Mouse (Mus musculus) embryonic facial prominence, embryonic 15.5 days (tissue): ENCODE measurements around the gene Rpsa. TPM values are rescaled to one million over a fixed set of nuclear protein-coding genes. Genes with fewer than 3 reads are reported as not detected.

Experiments used
- ATAC-seq: fragments of 200-750 bp; cut with Nextera tagmentation; 2 replicates; pipeline ENCODE4 v1.8.0; 2017; ENCODE audit warnings: low read depth, moderate TSS enrichment; ENCODE audit not compliant: insufficient number of reproducible peaks, low FRiP score, low TSS enrichment
- H3K27ac ChIP-seq: fragments of 300-500 bp; sonication (generic); replicated peaks from 2 replicates; pipeline ENCODE4 v1.5.1; 2015; ENCODE audit warnings: mild to moderate bottlenecking, inconsistent platforms
- H3K27me3 ChIP-seq: fragments of 300-500 bp; sonication (generic); 2 replicates; pipeline ENCODE4 v1.6.1; 2015; ENCODE audit warnings: inconsistent platforms
- H3K36me3 ChIP-seq: fragments of 300-500 bp; sonication (generic); 2 replicates; pipeline ENCODE4 v1.6.1; 2015; ENCODE audit warnings: mild to moderate bottlenecking, inconsistent platforms
- H3K4me1 ChIP-seq: fragments of 300-500 bp; sonication (generic); 2 replicates; pipeline ENCODE4 v1.6.1; 2015; ENCODE audit warnings: inconsistent platforms
- H3K4me2 ChIP-seq: fragments of 300-500 bp; sonication (generic); replicated peaks from 2 replicates; pipeline ENCODE4 v1.6.1; 2015; ENCODE audit warnings: mild to moderate bottlenecking, inconsistent platforms
- H3K4me3 ChIP-seq: fragments of 300-500 bp; sonication (generic); replicated peaks from 2 replicates; pipeline ENCODE4 v1.5.1; 2015; ENCODE audit warnings: mild to moderate bottlenecking, inconsistent platforms
- H3K9ac ChIP-seq: fragments of 300-500 bp; sonication (generic); 2 replicates; pipeline ENCODE4 v1.6.1; 2015; ENCODE audit warnings: inconsistent platforms
- H3K9me3 ChIP-seq: fragments of 300-500 bp; sonication (generic); replicated peaks from 2 replicates; pipeline ENCODE4 v1.6.1; 2016; ENCODE audit warnings: inconsistent platforms
- whole genome bisulfite sequencing: fragments of 180-500 bp; shearing (Covaris S2); methylation state at CpG from one replicate; pipeline ENCODE4 v1.1.7; 2015; 5-methylcytosine and 5-hydroxymethylcytosine counted together
- polyA plus RNA-seq: library from polyadenylated mRNA; unstranded; fragments of >200 nt; fragmentation: Nextera tagmentation; extraction: Ambion mirVana; gene quantifications from 2 replicates; pipeline ENCODE4 v1.2.1, GENCODE M21; 2015

Rpsa gene
- 1,545 and 1,556 TPM in 2 replicates for polyA plus RNA-seq

- peak within 1 kb of the TSS; percentile 69 for H3K4me2 ChIP-seq
- no peaks in the 10 kb centered on the region for H3K27me3 ChIP-seq
- H3K4me1 ChIP-seq = peaks cover 14% of the 10 kb centered on the region
- peak within 1 kb of the TSS; percentile 92 for H3K27ac ChIP-seq
- H3K9me3 ChIP-seq = no peaks in the 10 kb centered on the region
- peaks cover 53% of the 10 kb centered on the region for H3K36me3 ChIP-seq
- peak within 1 kb of the TSS; percentile 100 for H3K9ac ChIP-seq
- peak; percentile 98 for ATAC-seq
- H3K4me3 ChIP-seq = peak within 1 kb of the TSS; percentile 100
- under 1% methylated on average over 71 of the region's 72 CpGs for WGBS
Measured at GRCm38 (mm10) chr9:120127538-120128251, at the start of gene Rpsa. Gene Rpsa, plus strand, starts transcription at chr9:120127689.

DNA sequence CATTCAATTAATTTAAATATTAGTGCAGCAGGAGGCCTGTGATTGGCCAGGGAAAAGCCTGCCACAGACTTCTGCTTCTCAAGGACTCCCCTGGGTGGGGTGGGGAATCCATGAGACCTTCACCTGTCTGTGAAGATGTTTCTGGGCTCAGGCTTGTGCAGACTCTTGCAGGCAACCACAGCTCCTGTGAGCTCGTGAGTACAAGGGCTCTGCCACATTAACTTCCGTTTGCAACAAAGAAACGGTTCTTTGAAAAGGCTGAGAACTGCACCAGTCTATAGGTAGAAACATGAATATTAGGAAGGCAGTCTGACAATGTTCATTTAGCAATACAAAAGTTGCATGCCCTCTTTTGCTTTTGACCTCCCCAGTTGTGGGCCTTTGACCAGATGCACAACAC lies 49.2 kb upstream of the Rpsa start:
- no peak for ATAC-seq
- Histone ChIP-seq H3K9ac (no peak overlapping the region), H3K4me2 (no peak overlapping the region), H3K36me3 (no peaks in the 10 kb centered on the region), H3K27ac (no peak overlapping the region), H3K4me3 (no peak overlapping the region), H3K4me1 (no peaks in the 10 kb centered on the region), H3K27me3 (no peaks in the 10 kb centered on the region), H3K9me3 (no peaks in the 10 kb centered on the region)
- WGBS = 88% methylated on average over 3 of the region's 3 CpGs

DNA sequence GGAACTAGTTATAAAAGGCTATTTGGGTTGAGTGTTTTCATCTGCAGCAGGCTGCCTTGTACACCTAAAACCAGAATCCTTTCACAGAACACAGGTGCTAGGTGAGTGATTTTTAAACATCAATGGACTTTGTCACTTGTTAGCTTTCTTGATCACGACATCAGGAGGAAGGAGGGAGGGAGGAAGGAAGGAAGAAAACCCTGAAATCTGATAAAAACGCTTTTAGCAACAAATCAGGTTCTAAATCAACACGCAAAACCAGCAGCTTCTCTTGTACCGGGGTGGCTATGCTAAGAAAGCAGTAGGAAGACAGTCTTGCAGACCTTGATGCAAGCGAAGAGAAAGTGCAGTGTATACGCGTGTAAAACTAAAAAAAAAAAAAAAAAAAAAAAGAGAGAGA lies 47.6 kb upstream of the Rpsa start:
- H3K4me3 ChIP-seq = no peak overlapping the region
- no peaks in the 10 kb centered on the region for H3K36me3 ChIP-seq
- no peaks in the 10 kb centered on the region for H3K9me3 ChIP-seq
- no peaks in the 10 kb centered on the region for H3K27me3 ChIP-seq
- no peak for ATAC-seq
- H3K4me1 ChIP-seq = no peaks in the 10 kb centered on the region
- H3K9ac ChIP-seq = no peak overlapping the region
- H3K4me2 ChIP-seq = no peak overlapping the region
- 72% methylated on average over 7 of the region's 7 CpGs for WGBS
- no peak overlapping the region for H3K27ac ChIP-seq

- Histone ChIP-seq H3K4me2 (no peak overlapping the region), H3K27ac (no peak overlapping the region), H3K9ac (no peak overlapping the region), H3K36me3 (no peaks in the 10 kb centered on the region), H3K4me1 (no peaks in the 10 kb centered on the region), H3K9me3 (no peaks in the 10 kb centered on the region), H3K27me3 (no peaks in the 10 kb centered on the region), H3K4me3 (no peak overlapping the region)
- ATAC-seq = no peak
- 83% methylated on average over 8 of the region's 8 CpGs for WGBS
Measured at GRCm38 (mm10) chr9:120080546-120081108, 46.9 kb upstream of the Rpsa start.

DNA sequence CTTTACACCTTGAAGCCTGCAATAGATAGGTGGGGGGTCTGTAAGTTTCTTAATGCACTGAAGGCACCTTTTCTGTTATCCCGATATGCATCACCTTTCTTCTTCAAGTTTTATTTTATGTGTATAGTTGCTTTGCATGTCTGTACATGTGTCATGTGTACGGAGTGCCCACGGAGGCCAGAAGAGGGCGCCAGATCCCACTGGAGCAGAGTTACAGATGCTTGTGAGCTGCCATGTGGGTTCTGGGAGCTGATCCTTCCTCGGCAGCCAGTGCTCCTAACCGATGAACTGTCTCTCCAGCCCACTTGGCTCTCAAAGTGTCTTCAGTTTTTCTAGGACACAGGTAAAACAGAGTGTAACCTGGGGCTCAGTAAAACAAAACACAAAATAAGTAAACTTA lies 46.2 kb upstream of the Rpsa start:
- no peak overlapping the region for H3K4me2 ChIP-seq
- 74% methylated on average over 6 of the region's 6 CpGs for WGBS
- H3K27ac ChIP-seq = no peak overlapping the region
- no peaks in the 10 kb centered on the region for H3K27me3 ChIP-seq
- no peak for ATAC-seq
- no peaks in the 10 kb centered on the region for H3K4me1 ChIP-seq
- H3K9me3 ChIP-seq = no peaks in the 10 kb centered on the region
- H3K4me3 ChIP-seq = no peak overlapping the region
- H3K9ac ChIP-seq = no peak overlapping the region
- H3K36me3 ChIP-seq = no peaks in the 10 kb centered on the region

- Histone ChIP-seq H3K27ac (no peak overlapping the region), H3K9ac (no peak overlapping the region), H3K27me3 (no peaks in the 10 kb centered on the region), H3K4me1 (no peaks in the 10 kb centered on the region), H3K9me3 (no peaks in the 10 kb centered on the region), H3K36me3 (no peaks in the 10 kb centered on the region), H3K4me3 (no peak overlapping the region), H3K4me2 (no peak overlapping the region)
- 75% methylated on average over 5 of the region's 5 CpGs for whole genome bisulfite sequencing
- no peak for ATAC-seq
Measured at GRCm38 (mm10) chr9:120081967-120082366, 45.5 kb upstream of the Rpsa start.

GRCm38 (mm10) chr9:120082691-120083090 lies 44.8 kb upstream of the Rpsa start:
- H3K27ac ChIP-seq = no peak overlapping the region
- ATAC-seq = no peak

GRCm38 (mm10) chr9:120083158-120083894 lies 44.2 kb upstream of the Rpsa start:
- WGBS = 82% methylated on average over 18 of the region's 18 CpGs
- Histone ChIP-seq H3K27me3 (no peaks in the 10 kb centered on the region), H3K4me1 (no peaks in the 10 kb centered on the region), H3K9me3 (no peaks in the 10 kb centered on the region), H3K27ac (no peak overlapping the region), H3K36me3 (no peaks in the 10 kb centered on the region), H3K9ac (no peak overlapping the region), H3K4me3 (no peak overlapping the region), H3K4me2 (no peak overlapping the region)
- no peak for ATAC-seq

More at GRCm38 (mm10) chr9:120082691-120083090, 44.8 kb upstream of the Rpsa start:
- Histone ChIP-seq H3K9me3 (no peaks in the 10 kb centered on the region), H3K4me2 (no peak overlapping the region), H3K4me1 (no peaks in the 10 kb centered on the region), H3K4me3 (no peak overlapping the region), H3K27me3 (no peaks in the 10 kb centered on the region), H3K9ac (no peak overlapping the region), H3K36me3 (no peaks in the 10 kb centered on the region)
- WGBS = 81% methylated on average over 4 of the region's 4 CpGs

GRCm38 (mm10) chr9:120084406-120084805 lies 43.1 kb upstream of the Rpsa start:
- Histone ChIP-seq H3K27ac (no peak overlapping the region), H3K36me3 (no peaks in the 10 kb centered on the region), H3K9ac (no peak overlapping the region), H3K4me1 (no peaks in the 10 kb centered on the region), H3K4me2 (no peak overlapping the region), H3K9me3 (no peaks in the 10 kb centered on the region), H3K27me3 (no peaks in the 10 kb centered on the region), H3K4me3 (no peak overlapping the region)
- 62% methylated on average over 9 of the region's 9 CpGs for WGBS
- no peak for ATAC-seq

DNA sequence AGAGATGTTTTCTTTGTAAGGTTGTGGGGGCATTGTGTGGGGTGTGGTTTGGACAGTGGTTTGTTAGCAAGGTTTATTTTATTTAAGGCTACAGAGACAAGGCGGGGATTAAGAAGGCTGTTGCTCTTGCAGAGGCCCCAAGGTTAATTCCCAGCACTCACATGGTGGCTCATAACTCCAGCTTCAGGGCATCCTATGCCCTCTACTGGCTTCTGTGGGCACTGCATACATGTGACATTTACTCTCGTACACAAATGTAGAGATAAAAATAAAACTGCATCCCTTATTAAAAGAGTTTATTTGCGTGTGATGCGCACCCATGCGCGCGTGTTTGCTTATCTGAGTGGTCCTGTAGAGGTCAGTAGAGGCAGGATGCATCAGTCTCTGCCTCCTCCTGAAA lies 38.4 kb upstream of the Rpsa start:
- no peak for ATAC-seq
- Histone ChIP-seq H3K27ac (no peak overlapping the region), H3K4me2 (no peak overlapping the region), H3K9ac (no peak overlapping the region), H3K9me3 (no peaks in the 10 kb centered on the region), H3K4me1 (no peaks in the 10 kb centered on the region), H3K4me3 (no peak overlapping the region), H3K27me3 (no peaks in the 10 kb centered on the region), H3K36me3 (no peaks in the 10 kb centered on the region)
- 83% methylated on average over 7 of the region's 7 CpGs for WGBS

DNA sequence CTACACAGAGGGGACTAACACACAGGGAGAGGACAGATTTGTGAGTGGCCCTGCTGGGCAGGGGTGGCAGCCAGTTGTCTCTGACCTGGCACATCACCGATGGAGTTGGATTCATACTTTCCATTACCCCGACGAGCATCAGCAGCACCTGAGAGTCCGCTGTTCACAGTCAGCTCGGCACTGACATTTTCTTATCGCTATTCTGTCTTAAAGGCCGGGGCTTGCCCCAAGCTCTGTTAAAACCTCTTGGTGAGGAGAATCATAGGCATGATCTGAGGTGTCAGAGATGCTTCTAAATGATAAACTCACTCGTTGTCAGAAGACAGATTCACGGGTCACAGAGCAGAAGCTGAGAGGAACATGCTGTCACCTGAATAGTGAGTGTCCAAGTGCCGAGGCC lies 36.4 kb upstream of the Rpsa start:
- no peak overlapping the region for H3K4me2 ChIP-seq
- no peaks in the 10 kb centered on the region for H3K36me3 ChIP-seq
- H3K27ac ChIP-seq = no peak overlapping the region
- no peak overlapping the region for H3K9ac ChIP-seq
- H3K4me1 ChIP-seq = no peaks in the 10 kb centered on the region
- no peaks in the 10 kb centered on the region for H3K9me3 ChIP-seq
- WGBS = 72% methylated on average over 10 of the region's 10 CpGs
- no peak overlapping the region for H3K4me3 ChIP-seq
- H3K27me3 ChIP-seq = no peaks in the 10 kb centered on the region
- no peak for ATAC-seq
